Comparison of ENCODE assay signal across 16 mouse cellular contexts in the genomic region with DNA sequence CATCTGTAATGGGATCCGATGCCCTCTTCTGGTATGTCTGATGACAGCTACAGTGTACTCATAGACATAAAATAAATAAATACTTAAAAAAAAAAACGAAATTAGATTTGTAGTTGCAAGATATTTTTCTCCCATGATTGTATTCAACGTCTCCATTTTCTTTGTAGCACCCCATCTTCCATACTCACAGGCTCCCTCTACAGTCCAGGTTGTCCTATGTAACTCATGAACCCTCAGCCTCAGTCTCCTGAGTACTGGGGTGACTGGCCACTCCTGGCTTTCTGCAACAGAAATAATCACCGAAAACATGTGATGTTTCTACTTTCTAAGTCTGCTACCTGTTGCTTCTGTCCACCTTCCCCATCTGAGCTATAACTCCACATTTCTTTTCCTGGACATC. TPM values are rescaled to one million over a fixed set of nuclear protein-coding genes. Genes with fewer than 3 reads are reported as not detected.
DNase-seq lines count a peak whose midpoint lies in the region; ATAC-seq and TF ChIP-seq lines count a peak whose summit lies in the region.
"Had no signal": no experiment of that assay in that cellular context is flagged by ENCODE, and none has a peak within 500 bp of the region (broad histone marks: within the 10 kb centered on the region; RNA-seq: fewer than 3 reads in every experiment).

No protein-coding gene starts in this region.

- DNase-seq in left cerebral cortex, adult 2 months (ENCODE audit: extremely low spot score in 1 of 2, low spot score in 2 of 2) = no peak
- DNase-seq in left cerebral cortex, postnatal 36 days (ENCODE audit: low spot score in 2 of 2) = no peak
- DNase-seq in thymus, postnatal 25 days = peak; percentile 14
- DNase-seq in thymus, postnatal 0 days (ENCODE audit: low spot score) = no peak
- DNase-seq in induced T-regulatory cell, adult 2 months (ENCODE audit: low read depth) = peak; percentile 54
- DNase-seq in Muller cell, postnatal 12 days (ENCODE audit: inconsistent ontology term) = no peak
- DNase-seq: adrenal gland, postnatal 25 days; heart, adult 11 months; heart, postnatal 10 days; kidney, postnatal 25 days; right cerebral cortex, adult 18-20 months; spleen, adult 18-20 months had no signal

- peaks cover 25% of the 10 kb centered on the region for H3K4me1 ChIP-seq in forebrain, embryonic 15.5 days

- no peak for ATAC-seq in forebrain, embryonic 15.5 days (replicated peaks)

- TF ChIP-seq CTCF in left cerebral cortex, adult 2 months (IDR thresholded peaks at IDR 0.05) = peak; percentile 33

- H3K36me3 ChIP-seq in forebrain, embryonic 15.5 days = no peaks in the 10 kb centered on the region
- H3K36me3 ChIP-seq: embryonic facial prominence, embryonic 13.5 days had no signal

- no peak overlapping the region for H3K27ac ChIP-seq in left cerebral cortex, adult 2 months
- H3K27ac ChIP-seq in forebrain, embryonic 15.5 days (replicated peaks) = no peak overlapping the region
- H3K27ac ChIP-seq: embryonic facial prominence, embryonic 13.5 days had no signal

- intact Hi-C loops in left cerebral cortex, adult 2 months (cut with DNase I) = no loop called here
- intact Hi-C loops in left cerebral cortex, postnatal 36 days (cut with DNase I) = no loop called here

- no peaks in the 10 kb centered on the region for H3K9me3 ChIP-seq in forebrain, embryonic 15.5 days
- H3K9me3 ChIP-seq: embryonic facial prominence, embryonic 13.5 days; G1E had no signal

- no peak overlapping the region for H3K4me3 ChIP-seq in left cerebral cortex, adult 2 months
- no peak overlapping the region for H3K4me3 ChIP-seq in forebrain, embryonic 15.5 days

- no peak overlapping the region for H3K4me2 ChIP-seq in forebrain, embryonic 15.5 days (replicated peaks)

- no peak overlapping the region for H3K9ac ChIP-seq in forebrain, embryonic 15.5 days (replicated peaks)

- WGBS in forebrain, embryonic 15.5 days = 83% methylated on average over 4 of the region's 4 CpGs

- peaks cover 9% of the 10 kb centered on the region; the same call in 1 of the 2 replicates for H3K27me3 ChIP-seq in forebrain, embryonic 15.5 days
- H3K27me3 ChIP-seq: embryonic facial prominence, embryonic 13.5 days had no signal

RNA-seq across cellular contexts. Expression of gene Fgfrl1, which starts 1.0 kb away (rescaled TPM):
- 10 to 100 TPM; 19.7 to 21.7 TPM for total RNA-seq in left cerebral cortex, adult 2 months (2021)
- 10 to 100 TPM; 16.4 to 23.8 TPM for total RNA-seq in left cerebral cortex, postnatal 36 days (2021)
- polyA plus RNA-seq in thymus, postnatal 0 days (2015; fragmentation: Nextera tagmentation; extraction: Ambion mirVana) = 4.1 and 5.1 TPM in 2 replicates
- 9.4 and 10.1 TPM in 2 replicates for polyA plus RNA-seq in forebrain, embryonic 15.5 days (2015; fragmentation: Nextera tagmentation; extraction: Ambion mirVana)

RNA-seq across cellular contexts. Expression of gene Slc26a1, which starts 15.8 kb away (rescaled TPM):
- 1 to 10 TPM in 1 of 2 experiments, under 1 TPM in 1; 0.89 to 1.4 TPM for total RNA-seq in left cerebral cortex, adult 2 months (2021)
- under 1 TPM; 0.93 to 0.94 TPM for total RNA-seq in left cerebral cortex, postnatal 36 days (2021)
- 0.14 and 0.20 TPM in 2 replicates for polyA plus RNA-seq in thymus, postnatal 0 days (2015; fragmentation: Nextera tagmentation; extraction: Ambion mirVana)
- 1.8 and 1.9 TPM in 2 replicates for polyA plus RNA-seq in forebrain, embryonic 15.5 days (2015; fragmentation: Nextera tagmentation; extraction: Ambion mirVana)
- total RNA-seq: neutrophil, adult 5-6 weeks had no signal

RNA-seq across cellular contexts. Expression of gene Dgkq, which starts 21.7 kb away (rescaled TPM):
- 10 to 100 TPM; 58.9 to 59.7 TPM for total RNA-seq in left cerebral cortex, adult 2 months (2021)
- 10 to 100 TPM; 40.5 to 57.7 TPM for total RNA-seq in left cerebral cortex, postnatal 36 days (2021)
- polyA plus RNA-seq in thymus, postnatal 0 days (2015; fragmentation: Nextera tagmentation; extraction: Ambion mirVana) = 5.0 and 6.6 TPM in 2 replicates
- 23.6 and 24.4 TPM in 2 replicates for polyA plus RNA-seq in forebrain, embryonic 15.5 days (2015; fragmentation: Nextera tagmentation; extraction: Ambion mirVana)

RNA-seq across cellular contexts. Expression of gene Idua, which starts 31.0 kb away (rescaled TPM):
- total RNA-seq in left cerebral cortex, adult 2 months (2021) = 10 to 100 TPM; 14.9 to 20.8 TPM
- 10 to 100 TPM; 13.8 to 18.8 TPM for total RNA-seq in left cerebral cortex, postnatal 36 days (2021)
- polyA plus RNA-seq in thymus, postnatal 0 days (2015; fragmentation: Nextera tagmentation; extraction: Ambion mirVana) = 5.4 and 6.2 TPM in 2 replicates
- polyA plus RNA-seq in forebrain, embryonic 15.5 days (2015; fragmentation: Nextera tagmentation; extraction: Ambion mirVana) = 9.9 and 10.9 TPM in 2 replicates

Comparison
In these comparisons a context has a peak if more than half of its experiments do, and no peak if none do; other contexts are left out.
1. DNase-seq: peak in thymus, postnatal 25 days (single experiment) and induced T-regulatory cell, adult 2 months (single experiment); none in left cerebral cortex, adult 2 months (0 of 2), left cerebral cortex, postnatal 36 days (0 of 2), thymus, postnatal 0 days (single experiment) and Muller cell, postnatal 12 days (single experiment).